Mouse (Mus musculus) liver, postnatal 0 days (tissue): ENCODE measurements at regions not wholly inside any gene's neighbourhood (a gene's known extent, or its start where the extent isn't known, plus 50 kb on each side); places are given as distances from the start of the nearest gene placed in this dataset.

ENCODE experiments used
- CTCF ChIP-seq: sonication (generic); IDR thresholded peaks from 2 replicates; pipeline ENCODE4 v1.5.1; 2016; ENCODE audit warnings: antibody characterized with exemption, low read depth
- EP300 ChIP-seq: IDR thresholded peaks from 2 replicates; pipeline ENCODE4 v1.6.1; 2016; ENCODE audit warnings: antibody characterized with exemption, low read depth, mild to moderate bottlenecking

- no peak for TF ChIP-seq CTCF
- TF ChIP-seq EP300: peak; percentile 95
Measured at GRCm38 (mm10) chr10:21241557-21242222, 54.1 kb upstream of the Hbs1l start.
